Mouse (Mus musculus): Measurements from ENCODE around the gene Snrpd3. TPM values are rescaled to one million over a fixed set of nuclear protein-coding genes. Genes with fewer than 3 reads are reported as not detected.

Gene Snrpd3
- polyA plus RNA-seq, 1 experiment from 2014 or later = 141 TPM

DNA sequence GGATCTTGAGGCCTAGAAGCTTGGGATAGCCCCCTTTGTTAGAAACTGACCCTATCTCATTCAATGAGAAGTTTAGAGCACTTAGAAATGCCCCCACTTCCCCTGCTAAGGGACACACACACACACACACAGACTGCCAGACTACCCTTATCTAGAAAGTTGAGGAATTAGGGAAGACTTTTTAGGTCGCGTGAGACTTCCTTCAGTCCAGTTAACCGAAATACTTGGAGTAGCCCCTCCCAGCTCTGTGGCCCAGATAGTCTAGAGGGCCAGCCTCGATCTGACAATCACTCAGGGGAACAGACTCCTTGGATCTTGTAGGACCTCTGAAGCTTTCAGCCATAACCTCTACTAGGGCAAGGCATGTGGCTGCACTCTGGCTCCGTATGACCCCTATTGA, 50.7 kb downstream of the Snrpd3 start:
- H3K4me1 ChIP-seq (ENCODE audit: control insufficient read depth, insufficient read depth, low read length) = no peaks in the 10 kb centered on the region
- 22% methylated on average over 5 of the region's 5 CpGs for WGBS
- no peaks in the 10 kb centered on the region for H3K36me3 ChIP-seq (ENCODE audit: control insufficient read depth, insufficient read depth, low read length)
- no peak for ATAC-seq (ENCODE audit: insufficient number of reproducible peaks, insufficient read depth, low FRiP score, low read depth)
- no peaks in the 10 kb centered on the region for H3K27me3 ChIP-seq (ENCODE audit: control insufficient read depth, insufficient read depth, low read length)
- H3K4me3 ChIP-seq (ENCODE audit: low read depth, low read length) = no peak overlapping the region
- H3K27ac ChIP-seq (ENCODE audit: low read length) = no peak overlapping the region
- no peak overlapping the region for H3K9ac ChIP-seq (replicated peaks; ENCODE audit: low read depth, low read length)
- H3K9me3 ChIP-seq (ENCODE audit: control insufficient read depth, low read depth, low read length) = no peaks in the 10 kb centered on the region
- no peak overlapping the region for H3K4me2 ChIP-seq (replicated peaks; ENCODE audit: low read depth, low read length)

DNA sequence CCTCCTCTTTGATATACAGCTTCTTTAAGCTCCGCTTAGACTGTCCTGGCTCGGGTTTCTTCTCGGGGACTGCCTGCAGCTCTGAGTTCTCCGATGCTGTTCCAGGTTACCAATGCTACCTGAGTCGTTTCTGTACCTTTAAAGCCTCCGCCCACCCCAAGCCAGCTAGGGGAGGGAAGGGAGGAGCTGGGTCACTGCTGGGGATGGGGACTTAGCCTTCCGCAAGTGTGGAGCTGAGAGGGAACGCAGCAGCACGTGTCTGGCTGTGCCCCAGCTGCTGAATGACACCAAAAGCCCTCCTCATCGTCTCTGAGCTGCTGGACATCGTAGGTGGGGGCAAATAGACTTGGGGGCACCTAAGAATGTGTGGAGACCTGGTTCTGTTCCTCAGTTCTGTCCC, 51.1 kb downstream of the Snrpd3 start:
- H3K4me3 ChIP-seq (ENCODE audit: low read depth, low read length) = no peak overlapping the region
- H3K36me3 ChIP-seq (ENCODE audit: control insufficient read depth, insufficient read depth, low read length) = no peaks in the 10 kb centered on the region
- H3K27ac ChIP-seq (ENCODE audit: low read length) = no peak overlapping the region
- 10% methylated on average over 11 of the region's 11 CpGs for WGBS
- no peak overlapping the region for H3K9ac ChIP-seq (replicated peaks; ENCODE audit: low read depth, low read length)
- no peaks in the 10 kb centered on the region for H3K9me3 ChIP-seq (ENCODE audit: control insufficient read depth, low read depth, low read length)
- ATAC-seq (ENCODE audit: insufficient number of reproducible peaks, insufficient read depth, low FRiP score, low read depth) = no peak
- H3K4me1 ChIP-seq (ENCODE audit: control insufficient read depth, insufficient read depth, low read length) = no peaks in the 10 kb centered on the region
- no peak overlapping the region; the same call in 1 of the 2 replicates for H3K4me2 ChIP-seq (replicated peaks; ENCODE audit: low read depth, low read length)
- no peaks in the 10 kb centered on the region for H3K27me3 ChIP-seq (ENCODE audit: control insufficient read depth, insufficient read depth, low read length)

DNA sequence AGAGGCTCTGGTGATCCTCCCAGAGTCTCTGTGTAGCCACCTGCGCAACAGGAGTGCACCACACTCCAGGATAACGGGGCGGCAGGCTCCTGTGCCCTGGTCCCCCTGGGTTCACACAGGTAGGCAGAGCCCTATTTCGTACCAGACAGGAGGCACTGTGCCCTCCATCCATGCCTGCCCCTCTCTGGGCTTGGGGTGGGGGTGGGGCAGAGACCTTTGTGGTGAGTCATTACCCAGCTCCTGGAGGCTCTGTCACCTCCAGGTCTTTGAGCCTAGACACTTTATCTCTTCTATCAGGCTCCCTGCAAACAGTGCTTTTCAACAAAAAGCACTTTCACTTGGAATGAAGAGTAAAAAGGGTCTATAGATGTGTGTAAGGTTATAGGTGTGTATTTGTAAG, 51.5 kb downstream of the Snrpd3 start:
- ATAC-seq (ENCODE audit: insufficient number of reproducible peaks, insufficient read depth, low FRiP score, low read depth) = no peak
- H3K4me1 ChIP-seq (ENCODE audit: control insufficient read depth, insufficient read depth, low read length) = no peaks in the 10 kb centered on the region
- H3K4me2 ChIP-seq (replicated peaks; ENCODE audit: low read depth, low read length) = no peak overlapping the region; the same call in 1 of the 2 replicates
- WGBS = 10% methylated on average over 4 of the region's 4 CpGs
- H3K9ac ChIP-seq (replicated peaks; ENCODE audit: low read depth, low read length) = no peak overlapping the region
- no peaks in the 10 kb centered on the region for H3K9me3 ChIP-seq (ENCODE audit: control insufficient read depth, low read depth, low read length)
- no peak overlapping the region for H3K27ac ChIP-seq (ENCODE audit: low read length)
- no peaks in the 10 kb centered on the region for H3K27me3 ChIP-seq (ENCODE audit: control insufficient read depth, insufficient read depth, low read length)
- no peaks in the 10 kb centered on the region for H3K36me3 ChIP-seq (ENCODE audit: control insufficient read depth, insufficient read depth, low read length)
- no peak overlapping the region for H3K4me3 ChIP-seq (ENCODE audit: low read depth, low read length)

DNA sequence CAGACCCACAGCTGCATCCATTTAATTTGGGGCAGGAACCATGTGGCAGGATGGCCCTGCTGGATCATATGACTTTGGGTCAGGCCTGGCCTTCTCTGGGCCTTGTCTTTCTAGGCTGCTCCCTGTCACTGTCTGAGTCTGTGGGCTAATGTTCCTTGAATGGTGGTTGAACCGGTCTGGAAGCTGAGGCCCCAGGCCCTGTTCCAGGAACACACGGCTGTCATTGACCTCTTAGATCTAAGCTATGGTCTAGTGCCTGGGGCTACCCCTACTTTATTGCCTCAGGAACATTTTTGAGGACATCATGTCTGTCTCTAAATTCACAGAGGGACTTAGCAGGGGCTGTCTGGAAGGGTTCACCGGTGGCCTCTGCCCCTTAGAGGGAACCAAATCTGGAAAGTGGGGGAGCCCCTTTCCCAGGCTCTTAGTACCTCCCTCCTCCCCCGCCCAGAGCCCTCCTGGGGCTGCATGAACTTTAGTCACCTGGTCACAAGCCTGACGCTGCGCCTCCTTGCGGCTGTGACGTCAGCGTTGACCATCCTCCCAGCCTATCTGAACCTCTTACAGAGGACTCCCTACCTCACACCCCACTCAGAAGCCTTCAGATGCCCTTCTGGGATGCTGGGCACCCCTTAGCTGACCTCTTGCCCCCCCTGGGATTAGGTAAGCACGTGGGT, 53.8 kb downstream of the Snrpd3 start:
- no peak overlapping the region for H3K4me2 ChIP-seq (replicated peaks; ENCODE audit: low read depth, low read length)
- ATAC-seq (ENCODE audit: insufficient number of reproducible peaks, insufficient read depth, low FRiP score, low read depth) = no peak

DNA sequence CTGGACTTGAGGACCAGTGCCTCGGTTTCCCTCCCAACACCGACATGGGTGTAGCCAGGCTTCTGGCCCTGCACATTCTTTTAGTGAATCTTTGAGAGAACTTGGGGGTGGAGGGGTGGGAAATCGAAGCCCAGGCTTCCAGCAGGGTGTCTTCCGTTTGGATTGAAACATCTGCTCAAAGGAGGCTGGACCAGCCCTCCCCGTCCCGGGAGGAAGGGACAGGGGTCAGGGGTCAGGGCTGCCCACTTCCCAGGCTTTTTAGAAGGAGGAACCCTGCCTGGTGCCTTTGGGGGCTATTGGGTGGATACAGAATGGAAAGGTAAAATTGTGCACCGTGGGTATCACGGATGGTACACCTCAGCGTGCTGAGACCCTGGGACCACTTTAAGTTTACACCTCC, 54.6 kb downstream of the Snrpd3 start:
- no peak overlapping the region for H3K4me3 ChIP-seq (ENCODE audit: low read depth, low read length)
- H3K27me3 ChIP-seq (ENCODE audit: control insufficient read depth, insufficient read depth, low read length) = no peaks in the 10 kb centered on the region
- no peak for ATAC-seq (ENCODE audit: insufficient number of reproducible peaks, insufficient read depth, low FRiP score, low read depth)
- H3K36me3 ChIP-seq (ENCODE audit: control insufficient read depth, insufficient read depth, low read length) = no peaks in the 10 kb centered on the region
- WGBS = 54% methylated on average over 9 of the region's 9 CpGs
- H3K9ac ChIP-seq (replicated peaks; ENCODE audit: low read depth, low read length) = no peak overlapping the region
- H3K4me1 ChIP-seq (ENCODE audit: control insufficient read depth, insufficient read depth, low read length) = no peaks in the 10 kb centered on the region
- H3K9me3 ChIP-seq (ENCODE audit: control insufficient read depth, low read depth, low read length) = no peaks in the 10 kb centered on the region
- H3K27ac ChIP-seq (ENCODE audit: low read length) = no peak overlapping the region
- no peak overlapping the region for H3K4me2 ChIP-seq (replicated peaks; ENCODE audit: low read depth, low read length)

More for the DNA sequence above, 53.8 kb downstream of the Snrpd3 start:
- H3K27me3 ChIP-seq (ENCODE audit: control insufficient read depth, insufficient read depth, low read length) = no peaks in the 10 kb centered on the region
- H3K9ac ChIP-seq (replicated peaks; ENCODE audit: low read depth, low read length) = no peak overlapping the region
- H3K9me3 ChIP-seq (ENCODE audit: control insufficient read depth, low read depth, low read length) = no peaks in the 10 kb centered on the region
- no peaks in the 10 kb centered on the region for H3K4me1 ChIP-seq (ENCODE audit: control insufficient read depth, insufficient read depth, low read length)
- H3K4me3 ChIP-seq (ENCODE audit: low read depth, low read length) = no peak overlapping the region
- H3K27ac ChIP-seq (ENCODE audit: low read length) = no peak overlapping the region
- WGBS = 38% methylated on average over 10 of the region's 10 CpGs
- no peaks in the 10 kb centered on the region for H3K36me3 ChIP-seq (ENCODE audit: control insufficient read depth, insufficient read depth, low read length)

DNA sequence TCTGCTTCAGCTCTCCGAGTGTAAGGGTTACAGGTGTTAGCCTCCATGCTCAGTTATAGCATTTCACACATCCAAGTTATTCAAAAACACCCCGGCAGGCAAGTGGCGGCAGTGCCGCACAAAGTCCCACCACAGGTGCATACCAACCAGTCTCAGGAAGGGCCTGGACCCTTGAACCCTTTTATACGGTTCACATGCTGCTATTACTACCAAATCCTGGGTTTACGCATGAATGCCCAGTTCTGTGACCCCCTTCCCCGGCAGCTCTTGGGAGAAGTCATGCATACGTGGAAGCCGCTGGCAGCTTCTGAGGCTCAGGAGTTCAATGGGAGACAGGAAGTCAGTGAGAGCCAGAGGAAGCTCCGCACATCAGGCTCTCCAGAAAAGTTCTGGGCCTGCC, 55.8 kb downstream of the Snrpd3 start:
- H3K9ac ChIP-seq (replicated peaks; ENCODE audit: low read depth, low read length) = no peak overlapping the region
- H3K36me3 ChIP-seq (ENCODE audit: control insufficient read depth, insufficient read depth, low read length) = no peaks in the 10 kb centered on the region
- no peak for ATAC-seq (ENCODE audit: insufficient number of reproducible peaks, insufficient read depth, low FRiP score, low read depth)
- no peaks in the 10 kb centered on the region for H3K4me1 ChIP-seq (ENCODE audit: control insufficient read depth, insufficient read depth, low read length)
- no peaks in the 10 kb centered on the region for H3K9me3 ChIP-seq (ENCODE audit: control insufficient read depth, low read depth, low read length)
- H3K27ac ChIP-seq (ENCODE audit: low read length) = no peak overlapping the region
- WGBS = 81% methylated on average over 10 of the region's 10 CpGs
- no peak overlapping the region for H3K4me3 ChIP-seq (ENCODE audit: low read depth, low read length)
- H3K27me3 ChIP-seq (ENCODE audit: control insufficient read depth, insufficient read depth, low read length) = no peaks in the 10 kb centered on the region
- H3K4me2 ChIP-seq (replicated peaks; ENCODE audit: low read depth, low read length) = no peak overlapping the region

DNA sequence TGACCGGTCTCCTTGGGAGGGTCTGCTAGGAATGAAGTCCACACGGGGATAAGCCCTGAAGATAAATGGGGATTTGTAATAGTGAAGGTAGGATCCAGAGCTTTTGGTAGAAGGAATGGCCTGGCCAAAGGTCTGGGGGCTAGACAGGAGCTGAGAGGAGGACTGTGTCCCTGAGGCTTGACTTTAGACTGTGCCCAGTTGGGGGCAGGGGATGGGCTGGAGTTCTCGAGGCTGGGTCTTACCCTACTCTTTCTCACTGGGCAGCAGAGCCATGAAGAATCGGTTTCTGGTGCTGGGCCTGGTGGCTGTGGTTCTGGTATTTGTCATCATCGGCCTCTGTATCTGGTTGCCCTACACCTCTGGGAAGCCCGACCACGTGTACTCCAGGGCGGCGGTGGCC, 56.6 kb downstream of the Snrpd3 start:
- Histone ChIP-seq H3K9me3 (ENCODE audit: control insufficient read depth, low read depth, low read length) (no peaks in the 10 kb centered on the region), H3K4me2 (replicated peaks; ENCODE audit: low read depth, low read length) (no peak overlapping the region)
- 85% methylated on average over 9 of the region's 9 CpGs for WGBS

DNA sequence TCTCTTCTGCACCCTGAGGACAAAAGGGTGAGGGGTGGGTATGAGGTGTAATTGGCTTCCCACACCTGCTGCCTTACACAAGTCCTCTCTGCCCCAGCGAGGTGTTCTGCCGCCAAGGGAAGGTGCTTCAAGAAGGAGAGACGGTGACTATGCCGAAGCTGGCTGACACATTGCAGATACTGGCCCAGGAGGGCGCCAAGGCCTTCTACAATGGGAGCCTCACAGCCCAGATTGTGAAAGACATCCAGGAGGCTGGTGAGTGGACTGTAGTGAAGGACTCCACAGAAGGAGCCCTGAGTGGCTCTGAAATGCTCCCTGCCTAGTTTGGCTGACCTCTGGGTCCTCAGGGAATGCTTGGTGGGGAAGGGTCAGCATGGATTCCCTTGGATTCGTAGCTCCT, 61.8 kb downstream of the Snrpd3 start:
- WGBS = 79% methylated on average over 6 of the region's 6 CpGs
- no peak for ATAC-seq (ENCODE audit: insufficient number of reproducible peaks, insufficient read depth, low FRiP score, low read depth)
- Histone ChIP-seq H3K36me3 (ENCODE audit: control insufficient read depth, insufficient read depth, low read length) (no peaks in the 10 kb centered on the region), H3K9me3 (ENCODE audit: control insufficient read depth, low read depth, low read length) (no peaks in the 10 kb centered on the region), H3K4me2 (replicated peaks; ENCODE audit: low read depth, low read length) (no peak overlapping the region), H3K4me1 (ENCODE audit: control insufficient read depth, insufficient read depth, low read length) (no peaks in the 10 kb centered on the region), H3K27ac (ENCODE audit: low read length) (no peak overlapping the region), H3K9ac (replicated peaks; ENCODE audit: low read depth, low read length) (no peak overlapping the region), H3K4me3 (ENCODE audit: low read depth, low read length) (no peak overlapping the region), H3K27me3 (ENCODE audit: control insufficient read depth, insufficient read depth, low read length) (no peaks in the 10 kb centered on the region)

More for the DNA sequence above, 56.6 kb downstream of the Snrpd3 start:
- no peaks in the 10 kb centered on the region for H3K36me3 ChIP-seq (ENCODE audit: control insufficient read depth, insufficient read depth, low read length)
- no peaks in the 10 kb centered on the region for H3K4me1 ChIP-seq (ENCODE audit: control insufficient read depth, insufficient read depth, low read length)
- H3K27ac ChIP-seq (ENCODE audit: low read length) = no peak overlapping the region
- H3K27me3 ChIP-seq (ENCODE audit: control insufficient read depth, insufficient read depth, low read length) = no peaks in the 10 kb centered on the region
- ATAC-seq (ENCODE audit: insufficient number of reproducible peaks, insufficient read depth, low FRiP score, low read depth) = no peak
- no peak overlapping the region for H3K9ac ChIP-seq (replicated peaks; ENCODE audit: low read depth, low read length)
- no peak overlapping the region for H3K4me3 ChIP-seq (ENCODE audit: low read depth, low read length)

Data from stomach, embryonic 14.5 days (tissue).